Mouse (Mus musculus): Measurements from ENCODE around the gene Krtap13. TPM values are rescaled to one million over a fixed set of nuclear protein-coding genes. Genes with fewer than 3 reads are reported as not detected.

The Krtap13 gene
- polyA plus RNA-seq, 1 experiment from 2014 or later: not detected

- Histone ChIP-seq H3K9me3 (replicated peaks) (no peaks in the 10 kb centered on the region), H3K27me3 (no peaks in the 10 kb centered on the region), H3K4me2 (no peak overlapping the region), H3K27ac (no peak overlapping the region), H3K4me3 (replicated peaks) (no peak overlapping the region), H3K36me3 (no peaks in the 10 kb centered on the region), H3K9ac (no peak overlapping the region), H3K4me1 (no peaks in the 10 kb centered on the region)
- WGBS: 77% methylated on average over 4 of the region's 4 CpGs
- ATAC-seq (replicated peaks; ENCODE audit: low FRiP score): 0 out of 2 replicates have a peak, but pooled peaks have one; percentile 12
These were observed 40.7 kb downstream of the Krtap13 start for GRCm38 (mm10) chr16:88710757-88711156.

GRCm38 (mm10) chr16:88707496-88708012 lies 43.9 kb downstream of the Krtap13 start, which contains the start of gene 2310061N02Rik:
TSS of gene 2310061N02Rik (minus strand) at chr16:88707962.
- Histone ChIP-seq H3K9me3 (replicated peaks) (no peaks in the 10 kb centered on the region), H3K9ac (no peak within 1 kb of the TSS), H3K4me3 (replicated peaks) (no peak within 1 kb of the TSS), H3K27ac (no peak within 1 kb of the TSS), H3K4me1 (no peaks in the 10 kb centered on the region), H3K27me3 (no peaks in the 10 kb centered on the region), H3K36me3 (no peaks in the 10 kb centered on the region), H3K4me2 (no peak within 1 kb of the TSS)
- WGBS: 87% methylated on average over 10 of the region's 10 CpGs
- no peak for ATAC-seq (replicated peaks; ENCODE audit: low FRiP score)

GRCm38 (mm10) chr16:88701072-88701864 lies 50.2 kb downstream of the Krtap13 start:
- no peak overlapping the region for H3K4me3 ChIP-seq (replicated peaks)
- H3K4me1 ChIP-seq: 0 out of 2 replicates have a peak, but pooled peaks cover 3% of the 10 kb centered on the region
- WGBS: 43% methylated on average over 4 of the region's 4 CpGs
- no peaks in the 10 kb centered on the region for H3K9me3 ChIP-seq (replicated peaks)
- H3K4me2 ChIP-seq: no peak overlapping the region
- H3K27me3 ChIP-seq: no peaks in the 10 kb centered on the region
- no peak overlapping the region for H3K9ac ChIP-seq
- no peaks in the 10 kb centered on the region for H3K36me3 ChIP-seq
- H3K27ac ChIP-seq: 0 out of 2 replicates have a peak overlapping the region, but pooled peaks have one; percentile 13
- no peak for ATAC-seq (replicated peaks; ENCODE audit: low FRiP score)

Other genes with a start within 250 kb of the Krtap13 start
- not detected in 2 replicates for gene Cldn17, start 244.7 kb downstream of the Krtap13 start, polyA plus RNA-seq (2015; fragmentation: Nextera tagmentation; extraction: Ambion mirVana)
- 98.7 and 118 TPM in 2 replicates for gene Cldn8, start 188.5 kb downstream of the Krtap13 start, polyA plus RNA-seq (2015; fragmentation: Nextera tagmentation; extraction: Ambion mirVana)
- gene Krtap24-1, start 139.4 kb downstream of the Krtap13 start, polyA plus RNA-seq (2015; fragmentation: Nextera tagmentation; extraction: Ambion mirVana): not detected in 2 replicates
- gene 2310079G19Rik, start 124.0 kb downstream of the Krtap13 start, polyA plus RNA-seq (2015; fragmentation: Nextera tagmentation; extraction: Ambion mirVana): not detected in 2 replicates
- not detected in 2 replicates for gene Krtap26-1, start 103.8 kb downstream of the Krtap13 start, polyA plus RNA-seq (2015; fragmentation: Nextera tagmentation; extraction: Ambion mirVana)
- not detected in 2 replicates for gene Krtap27-1, start 80.0 kb downstream of the Krtap13 start, polyA plus RNA-seq (2015; fragmentation: Nextera tagmentation; extraction: Ambion mirVana)
- gene 2310061N02Rik, start 43.7 kb downstream of the Krtap13 start, polyA plus RNA-seq (2015; fragmentation: Nextera tagmentation; extraction: Ambion mirVana): not detected in 2 replicates
- not detected in 2 replicates for gene Krtap13-1, start 22.8 kb downstream of the Krtap13 start, polyA plus RNA-seq (2015; fragmentation: Nextera tagmentation; extraction: Ambion mirVana)
- gene 2310034C09Rik, start 7.2 kb upstream of the Krtap13 start, polyA plus RNA-seq (2015; fragmentation: Nextera tagmentation; extraction: Ambion mirVana): 0.30 TPM in 1 of 2 replicates, not detected in the other
- gene 2310057N15Rik, start 22.6 kb upstream of the Krtap13 start, polyA plus RNA-seq (2015; fragmentation: Nextera tagmentation; extraction: Ambion mirVana): not detected in 2 replicates
- gene Gm5965, start 26.3 kb upstream of the Krtap13 start, polyA plus RNA-seq (2015; fragmentation: Nextera tagmentation; extraction: Ambion mirVana): not detected in 2 replicates
- not detected in 2 replicates for gene Gm20741, start 60.6 kb upstream of the Krtap13 start, polyA plus RNA-seq (2015; fragmentation: Nextera tagmentation; extraction: Ambion mirVana)
- gene Krtap15, start 68.6 kb upstream of the Krtap13 start, polyA plus RNA-seq (2015; fragmentation: Nextera tagmentation; extraction: Ambion mirVana): not detected in 2 replicates
- not detected in 2 replicates for gene Krtap14, start 74.5 kb upstream of the Krtap13 start, polyA plus RNA-seq (2015; fragmentation: Nextera tagmentation; extraction: Ambion mirVana)
- gene Krtap19-1, start 117.8 kb upstream of the Krtap13 start, polyA plus RNA-seq (2015; fragmentation: Nextera tagmentation; extraction: Ambion mirVana): not detected in 2 replicates
- not detected in 2 replicates for gene Krtap19-2, start 122.6 kb upstream of the Krtap13 start, polyA plus RNA-seq (2015; fragmentation: Nextera tagmentation; extraction: Ambion mirVana)
- gene Krtap19-3, start 126.4 kb upstream of the Krtap13 start, polyA plus RNA-seq (2015; fragmentation: Nextera tagmentation; extraction: Ambion mirVana): not detected in 2 replicates
- gene Krtap19-4, start 133.5 kb upstream of the Krtap13 start, polyA plus RNA-seq (2015; fragmentation: Nextera tagmentation; extraction: Ambion mirVana): not detected in 2 replicates
- not detected in 2 replicates for gene Krtap19-5, start 144.8 kb upstream of the Krtap13 start, polyA plus RNA-seq (2015; fragmentation: Nextera tagmentation; extraction: Ambion mirVana)
- not detected in 2 replicates for gene Krtap19-9b, start 180.6 kb upstream of the Krtap13 start, polyA plus RNA-seq (2015; fragmentation: Nextera tagmentation; extraction: Ambion mirVana)
- gene Krtap16-3, start 211.2 kb upstream of the Krtap13 start, polyA plus RNA-seq (2015; fragmentation: Nextera tagmentation; extraction: Ambion mirVana): not detected in 2 replicates